Mouse (Mus musculus): ENCODE measurements around the gene Rdh8.
A peak's percentile ranks its signal among the peaks of the same experiment; 100 is the strongest.
"Not testable (repeated sequence)": the region's sequence is repeated elsewhere in the genome, so short reads cannot be mapped to it uniquely, and the experiment has no call there.

Gene Rdh8

GRCm38 (mm10) chr9:20835431-20835954 lies 17.2 kb downstream of the Rdh8 start:
- not testable (repeated sequence) for DNase-seq (ENCODE audit: low spot score in 2 of 2)

GRCm38 (mm10) chr9:20837184-20837947 lies 19.1 kb downstream of the Rdh8 start:
- no peak for DNase-seq (ENCODE audit: low spot score in 2 of 2)

- no peak for DNase-seq (ENCODE audit: low spot score in 2 of 2)
Observed at GRCm38 (mm10) chr9:20838931-20839330, 20.6 kb downstream of the Rdh8 start.

GRCm38 (mm10) chr9:20842211-20842610 lies 23.9 kb downstream of the Rdh8 start:
- DNase-seq (ENCODE audit: low spot score in 2 of 2): no peak

GRCm38 (mm10) chr9:20842670-20843069 lies 24.4 kb downstream of the Rdh8 start:
- no peak for DNase-seq (ENCODE audit: low spot score in 2 of 2)

- DNase-seq (ENCODE audit: low spot score in 2 of 2): no peak
Observed at GRCm38 (mm10) chr9:20850179-20850578, 31.9 kb downstream of the Rdh8 start.

GRCm38 (mm10) chr9:20857131-20857530 lies 38.8 kb downstream of the Rdh8 start:
- no peak for DNase-seq (ENCODE audit: low spot score in 2 of 2)

GRCm38 (mm10) chr9:20859926-20860325 lies 41.6 kb downstream of the Rdh8 start:
- DNase-seq (ENCODE audit: low spot score in 2 of 2): no peak

GRCm38 (mm10) chr9:20861821-20862220 lies 43.5 kb downstream of the Rdh8 start:
- DNase-seq (ENCODE audit: low spot score in 2 of 2): no peak

GRCm38 (mm10) chr9:20862225-20862624 lies 43.9 kb downstream of the Rdh8 start:
- no peak for DNase-seq (ENCODE audit: low spot score in 2 of 2)

- no peak for DNase-seq (ENCODE audit: low spot score in 2 of 2)
Observed at GRCm38 (mm10) chr9:20866879-20867278, 48.6 kb downstream of the Rdh8 start.

GRCm38 (mm10) chr9:20868448-20869001 lies 50.2 kb downstream of the Rdh8 start, which contains the start of gene A230050P20Rik:
A230050P20Rik (plus strand) TSS chr9:20868642.
- peak; percentile 55 to 59 for DNase-seq (ENCODE audit: low spot score in 2 of 2)

GRCm38 (mm10) chr9:20869246-20869645 lies 50.9 kb downstream of the Rdh8 start:
- DNase-seq (ENCODE audit: low spot score in 2 of 2): no peak

- no peak for DNase-seq (ENCODE audit: low spot score in 2 of 2)
Observed at GRCm38 (mm10) chr9:20870211-20871173, 52.2 kb downstream of the Rdh8 start.

- DNase-seq (ENCODE audit: low spot score in 2 of 2): no peak
Observed at GRCm38 (mm10) chr9:20872991-20873390, 54.7 kb downstream of the Rdh8 start.

- no peak for DNase-seq (ENCODE audit: low spot score in 2 of 2)
Observed at GRCm38 (mm10) chr9:20873521-20873920, 55.2 kb downstream of the Rdh8 start.

GRCm38 (mm10) chr9:20875021-20875790 lies 56.9 kb downstream of the Rdh8 start:
- no peak for DNase-seq (ENCODE audit: low spot score in 2 of 2)

Measured in frontal cortex, postnatal 25 days (tissue).